Mouse (Mus musculus) induced T-regulatory cell, adult 2 months (primary cell): ENCODE data around the gene Heatr9.
"Not testable (repeated sequence)": the region's sequence is repeated elsewhere in the genome, so short reads cannot be mapped to it uniquely, and the experiment has no call there.

Source experiments
- DNase-seq: peaks from one replicate; pipeline ENCODE4 v3.0.0-alpha.2; 2012; ENCODE audit warnings: low read depth

Gene Heatr9

DNA sequence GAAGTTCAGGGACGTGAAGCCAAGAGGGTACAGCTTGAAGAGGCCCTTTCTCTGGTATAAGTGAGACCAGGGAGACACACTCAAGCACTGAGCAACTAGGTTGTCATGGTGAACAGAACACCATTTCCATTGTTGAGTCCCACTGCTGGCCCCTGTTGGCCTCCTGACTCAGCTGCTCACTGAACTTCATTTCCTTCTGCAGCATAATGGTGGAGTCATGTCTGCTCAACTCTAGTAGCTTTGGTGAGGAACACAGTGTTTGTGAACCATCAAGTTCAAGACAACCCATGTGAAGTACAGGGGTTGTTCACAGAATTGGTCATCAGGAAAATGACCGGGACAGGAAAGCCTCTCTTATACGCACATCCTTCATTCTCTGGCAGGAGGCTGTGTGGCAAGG lies at the start of gene Heatr9:
Gene Heatr9, minus strand, starts transcription at position 101 of the 400 bp plus-strand sequence.
- no peak for DNase-seq

DNA sequence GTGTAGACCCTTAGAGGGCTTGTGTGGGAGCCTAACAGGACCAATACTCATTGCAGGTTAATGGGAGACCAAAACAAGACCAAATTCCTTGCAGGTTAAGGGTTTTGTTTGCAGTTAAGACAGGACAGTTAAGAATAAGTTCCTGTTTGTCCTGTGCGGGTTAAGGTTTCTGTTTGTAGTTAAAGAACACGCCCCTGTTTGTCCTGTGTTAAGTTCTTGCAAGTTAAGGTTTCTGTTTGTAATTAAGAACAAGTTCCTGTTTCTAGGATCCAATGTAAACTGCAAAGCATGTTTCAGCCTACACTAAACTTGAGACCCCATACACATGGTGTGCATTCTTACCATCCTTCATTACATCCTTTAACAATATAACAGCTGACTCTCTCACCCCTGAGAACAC lies 48.2 kb upstream of the Heatr9 start:
- no peak for DNase-seq

DNA sequence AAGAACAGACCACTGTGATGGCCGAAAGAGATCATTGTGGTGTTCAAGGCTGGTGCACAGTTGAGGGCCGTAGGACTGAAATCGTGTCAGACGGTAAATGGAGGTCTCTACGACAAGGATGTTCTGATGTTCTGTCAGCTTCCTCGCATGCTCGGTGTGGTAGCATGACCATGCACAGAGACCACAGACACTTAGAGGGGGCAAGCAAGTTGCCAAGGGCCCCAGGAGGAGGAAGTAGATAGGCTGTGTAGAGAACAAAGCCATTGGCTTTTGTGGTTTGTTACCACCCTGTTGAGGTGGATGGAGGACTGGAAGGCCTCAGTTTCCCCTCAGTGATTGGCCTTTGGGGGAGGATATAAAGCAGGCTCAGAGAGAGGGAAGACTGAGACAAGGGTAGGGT lies 47.3 kb upstream of the Heatr9 start:
- no peak for DNase-seq

DNA sequence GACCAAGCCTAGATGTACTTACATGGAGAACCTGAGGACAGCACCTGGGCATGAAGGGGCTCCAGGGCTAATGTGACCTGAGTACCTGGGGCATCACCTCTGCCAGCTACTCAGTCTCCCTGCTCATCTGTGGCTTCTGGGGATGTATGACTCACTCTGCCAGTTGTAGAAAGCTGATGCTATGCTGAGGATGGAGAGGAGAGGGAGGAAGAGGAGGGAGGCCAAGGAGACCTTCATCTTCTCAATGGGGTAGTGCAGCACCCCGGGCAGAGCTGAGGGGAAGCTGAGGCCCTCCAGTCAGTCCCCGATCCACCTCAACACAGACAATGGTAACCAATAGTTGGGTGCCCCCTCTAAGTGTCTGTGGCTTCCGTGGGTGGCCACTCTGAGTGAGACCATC lies 46.8 kb upstream of the Heatr9 start:
- DNase-seq: no peak

DNA sequence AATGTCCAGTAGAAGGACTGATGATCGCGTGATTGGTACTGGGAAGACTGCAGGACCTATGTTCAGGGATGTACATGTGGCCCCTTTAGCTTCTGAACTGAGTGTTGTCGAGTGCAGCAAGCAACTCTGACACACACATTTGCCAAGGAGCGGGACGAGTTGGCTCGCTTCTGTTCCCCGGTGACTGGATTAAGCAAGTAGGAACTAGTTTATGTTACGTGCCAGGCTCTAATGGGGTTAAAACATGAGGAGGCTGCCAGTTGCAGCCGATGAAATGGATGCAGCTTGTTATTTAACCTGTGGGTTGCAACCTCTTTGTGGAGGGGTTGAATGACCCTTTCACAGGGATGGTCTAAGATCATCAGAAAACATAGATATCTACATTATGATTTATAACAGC lies 46.1 kb upstream of the Heatr9 start:
- DNase-seq: no peak

DNA sequence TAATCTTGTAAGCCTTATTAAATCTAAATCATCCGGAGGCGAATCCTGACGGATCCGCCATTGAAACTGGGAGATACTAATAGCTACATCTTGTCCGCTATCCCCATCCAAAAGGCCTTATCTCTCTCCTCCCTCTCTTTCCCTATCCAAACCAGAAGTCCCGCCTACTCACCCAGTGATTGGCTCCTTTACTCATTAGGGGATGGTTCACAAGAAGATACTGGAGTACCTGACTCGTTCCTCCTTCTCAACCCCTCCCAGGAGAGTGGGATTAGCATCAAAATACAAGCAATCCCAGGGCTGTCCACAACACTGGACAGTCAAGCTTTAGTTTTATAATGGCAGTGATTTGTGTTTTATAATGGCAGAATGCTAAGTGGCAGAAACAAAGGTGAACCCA lies 45.3 kb upstream of the Heatr9 start:
- no peak for DNase-seq

DNA sequence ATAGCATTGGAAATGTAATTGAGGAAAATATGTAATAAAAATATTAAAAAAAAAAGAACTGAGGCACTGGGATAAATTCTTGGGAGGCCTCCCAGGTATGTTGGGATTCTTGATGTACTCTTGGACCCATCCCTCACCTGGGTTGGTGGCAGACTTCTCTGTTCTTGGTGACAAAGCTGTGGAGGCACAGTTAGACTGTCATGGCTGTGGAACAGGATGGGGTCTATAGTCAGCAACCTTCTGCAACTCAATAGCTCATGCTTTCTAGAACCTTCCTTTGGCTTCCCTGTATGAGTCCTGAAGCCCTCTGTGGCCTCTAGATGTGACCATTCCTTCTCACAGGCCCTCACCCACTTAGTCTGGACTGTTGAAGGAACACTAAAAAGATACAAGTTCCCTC lies 44.6 kb upstream of the Heatr9 start:
- no peak for DNase-seq

DNA sequence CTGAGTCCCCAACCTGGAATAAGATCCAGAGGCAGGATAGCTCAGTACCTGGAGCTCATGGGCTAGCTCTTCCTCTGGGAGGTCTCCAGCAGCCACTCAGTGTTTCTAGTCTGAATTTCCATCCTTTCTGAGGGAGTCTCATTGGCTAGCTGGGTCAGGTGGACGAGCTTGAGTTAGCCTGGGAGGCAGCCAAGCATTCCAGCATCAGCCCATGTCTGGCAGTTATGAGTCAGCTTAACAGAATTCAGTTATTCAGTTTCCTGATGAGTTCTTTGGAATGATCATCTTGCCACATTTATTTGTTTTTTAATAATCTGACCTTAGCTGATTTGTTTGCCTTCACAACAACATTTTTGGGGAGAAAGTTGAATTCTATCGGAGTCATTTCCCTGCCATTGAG lies 41.8 kb upstream of the Heatr9 start:
- no peak for DNase-seq

DNA sequence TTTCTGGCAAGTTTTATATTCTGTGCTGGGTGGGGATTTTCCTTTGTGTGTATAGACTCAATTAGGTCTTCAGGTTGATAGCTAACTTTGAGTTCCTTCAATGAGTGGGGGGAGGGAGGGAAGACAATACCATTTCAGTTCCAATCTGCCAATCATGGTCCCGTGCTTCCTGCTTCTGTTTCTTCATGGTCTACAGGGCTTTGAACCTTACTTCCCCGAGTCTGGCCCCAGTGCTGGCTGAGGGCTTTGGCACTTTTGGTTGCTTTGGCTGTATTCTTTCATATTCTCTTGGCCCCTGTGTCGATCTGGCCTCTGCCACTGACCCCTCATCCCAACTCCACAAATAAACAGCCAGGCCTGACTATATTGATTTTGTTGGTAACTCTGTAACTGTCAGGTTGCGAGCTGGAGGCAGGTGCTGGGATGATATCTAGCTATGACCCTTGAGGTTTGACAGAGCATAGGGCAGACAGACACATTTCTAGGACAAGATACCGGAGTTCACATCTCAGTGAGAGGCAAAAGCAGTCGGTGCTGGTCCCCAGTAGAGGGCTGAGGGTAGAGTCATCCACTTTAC lies 40.4 kb upstream of the Heatr9 start:
- DNase-seq: no peak

DNA sequence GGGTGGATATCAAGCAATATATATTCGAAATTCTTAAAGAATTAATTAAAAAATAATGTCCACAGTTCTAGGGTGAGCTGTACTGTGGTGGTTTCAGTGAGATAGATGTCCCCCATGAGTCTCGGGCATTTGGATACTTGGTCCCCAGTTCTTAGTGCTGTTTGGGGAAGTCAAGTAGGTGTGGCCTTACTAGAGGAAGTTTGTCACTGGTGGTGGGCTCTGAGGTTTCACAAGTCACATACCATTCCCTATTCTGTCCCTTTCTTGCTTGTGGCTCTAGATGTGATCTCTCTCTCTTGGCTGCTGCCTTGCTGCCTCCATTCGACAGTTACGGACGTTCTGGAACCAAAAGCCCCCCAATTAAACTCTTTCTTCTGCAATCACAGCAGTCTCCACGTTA lies 38.4 kb upstream of the Heatr9 start:
- no peak for DNase-seq

DNA sequence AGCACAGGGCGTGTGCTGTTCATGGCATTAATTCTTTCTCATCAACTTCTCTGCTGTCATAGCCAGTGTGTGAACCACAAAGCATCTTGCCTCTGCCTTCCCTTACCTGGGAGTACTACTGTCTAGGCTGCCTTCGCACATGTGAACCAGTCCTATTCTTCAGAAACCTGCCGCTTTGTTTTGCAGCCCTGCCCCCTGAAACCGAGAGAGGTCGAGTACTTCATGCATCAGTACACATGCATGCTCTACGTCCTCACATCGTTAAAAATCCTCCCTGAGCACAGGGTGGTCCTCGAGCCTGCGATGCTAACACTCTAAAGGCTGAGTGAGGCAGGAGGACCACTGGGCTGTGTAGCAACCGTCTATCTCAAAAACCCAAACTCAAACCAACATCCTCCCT lies 35.1 kb upstream of the Heatr9 start:
- no peak for DNase-seq

DNA sequence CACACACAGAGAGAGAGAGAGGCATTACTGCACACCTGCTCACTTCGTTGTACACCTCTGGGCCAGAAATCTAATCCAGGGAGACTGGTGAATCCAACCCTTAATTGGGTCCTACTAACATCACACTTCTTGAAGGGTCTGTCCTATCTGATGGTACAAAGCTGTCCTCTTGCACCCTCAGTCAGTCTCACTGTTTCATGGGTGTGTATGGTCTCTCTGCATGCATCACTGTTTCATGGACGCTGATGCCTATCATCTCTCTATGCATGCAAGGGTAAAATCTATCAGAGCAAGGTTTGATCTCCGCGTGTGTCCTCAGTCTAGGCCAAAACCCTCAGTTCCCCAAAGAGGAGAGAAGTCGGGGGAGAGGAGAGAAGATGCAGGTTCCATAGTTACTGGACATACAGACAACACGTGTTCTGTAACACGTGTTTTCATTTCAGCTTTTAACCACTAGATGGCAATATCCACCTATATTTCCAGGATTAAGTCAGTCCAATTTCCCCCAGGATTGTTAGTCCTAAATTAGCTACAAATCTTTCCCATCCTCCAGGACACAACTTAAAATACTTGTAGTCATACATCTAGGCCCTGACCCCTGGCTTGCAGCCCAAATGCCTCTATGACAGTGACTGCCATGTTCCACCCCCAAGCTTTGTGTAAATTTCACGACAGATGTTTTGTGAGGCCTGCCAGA lies 34.3 kb upstream of the Heatr9 start:
- DNase-seq: peak; percentile 80

DNA sequence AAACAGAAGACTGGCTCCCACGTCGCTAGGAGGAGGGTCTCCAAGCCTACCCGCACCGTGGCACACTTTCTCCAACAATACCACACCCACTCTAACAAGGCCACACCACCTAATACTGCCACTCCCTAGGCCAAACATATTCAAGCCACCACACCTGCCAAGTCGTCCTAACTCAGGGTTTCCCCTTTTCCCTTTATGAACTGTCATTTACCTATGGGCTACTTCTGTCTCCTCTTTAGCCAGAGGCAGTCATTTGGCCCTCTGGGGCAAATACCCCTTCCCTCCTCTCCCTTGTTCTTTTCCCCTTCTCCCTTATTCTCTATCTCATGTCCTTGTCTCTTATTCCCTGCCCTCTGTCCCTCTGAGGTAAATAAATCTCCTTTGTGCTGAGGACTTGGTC lies 29.7 kb upstream of the Heatr9 start:
- no peak for DNase-seq

DNA sequence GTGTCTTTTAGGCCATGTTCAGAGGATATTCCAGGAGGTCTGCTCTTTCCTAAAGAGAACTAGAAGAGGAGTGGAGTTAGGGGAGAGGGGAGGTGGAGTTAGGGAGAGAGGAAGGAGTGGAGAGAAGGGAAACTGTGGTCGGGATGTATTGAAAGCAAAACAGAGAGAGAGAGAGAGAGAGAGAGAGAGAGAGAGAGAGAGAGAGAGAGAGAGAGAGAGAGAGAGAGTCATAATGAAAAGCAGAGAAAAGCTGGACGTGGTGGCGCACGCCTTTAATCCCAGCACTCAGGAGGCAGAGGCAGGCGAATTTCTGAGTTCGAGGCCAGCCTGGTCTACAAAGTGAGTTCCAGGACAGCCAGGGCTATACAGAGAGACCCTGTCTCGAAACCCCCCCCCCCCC lies 29.1 kb upstream of the Heatr9 start:
- not testable (repeated sequence) for DNase-seq

DNA sequence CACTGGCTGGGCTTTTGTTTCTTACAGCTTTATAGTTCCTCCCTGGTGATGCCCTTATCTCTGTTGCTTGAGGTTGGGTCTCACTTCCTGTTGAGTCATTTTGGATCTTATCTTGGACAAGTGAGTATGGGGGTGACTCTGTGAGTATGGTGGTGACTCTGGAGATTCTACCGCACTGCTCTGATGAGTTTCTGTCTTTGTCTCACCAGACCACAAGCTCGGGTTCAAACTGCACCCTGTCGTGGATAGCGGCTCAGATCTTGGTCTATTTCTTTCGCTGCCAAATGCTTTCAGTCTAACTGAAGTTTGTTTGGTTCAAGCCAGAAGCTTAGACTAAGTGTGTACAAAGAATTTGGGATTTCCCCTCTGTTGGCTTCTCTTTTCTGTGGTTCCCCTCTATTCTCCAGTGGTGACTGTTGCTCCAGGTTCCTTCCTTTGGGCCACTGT lies 28.2 kb upstream of the Heatr9 start:
- peak; percentile 85 for DNase-seq

DNA sequence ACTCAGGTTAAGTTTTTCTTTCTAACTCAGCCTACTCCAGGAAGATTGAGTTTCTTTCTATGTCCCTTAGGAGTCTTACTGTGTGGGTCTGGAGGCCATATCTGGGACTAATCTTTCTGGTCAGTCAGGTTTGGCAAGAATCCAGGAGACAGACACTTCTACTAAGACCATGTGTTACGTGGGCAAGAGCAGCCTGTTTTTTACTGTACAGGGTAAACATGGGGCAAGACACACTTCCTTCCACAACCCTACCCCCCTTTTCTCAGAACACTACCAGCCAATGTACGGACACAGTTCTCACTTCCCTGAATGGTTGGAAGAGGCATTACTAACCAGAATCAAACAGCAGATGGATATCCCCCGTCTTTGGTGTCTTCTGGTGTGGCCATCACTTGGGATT lies 22.2 kb upstream of the Heatr9 start:
- no peak for DNase-seq

DNA sequence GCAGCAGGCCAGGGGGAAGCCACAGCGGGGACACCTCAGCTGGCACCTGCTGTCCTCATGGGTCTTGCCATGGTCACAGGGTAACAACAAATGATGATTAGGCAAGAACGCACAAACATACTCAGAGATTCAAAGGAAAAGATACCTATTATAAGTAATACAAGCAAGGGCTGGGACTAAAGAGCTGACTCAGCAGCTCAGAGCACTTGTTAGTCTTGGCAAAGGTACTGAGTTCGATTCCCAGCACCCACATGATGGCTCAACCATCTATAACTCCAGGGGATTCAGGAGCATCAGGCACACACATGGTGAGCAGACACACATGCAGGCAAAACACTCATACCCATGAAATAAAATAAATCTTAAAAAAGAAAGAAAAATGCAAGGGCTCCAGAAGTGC lies 19.4 kb upstream of the Heatr9 start:
- DNase-seq: no peak

DNA sequence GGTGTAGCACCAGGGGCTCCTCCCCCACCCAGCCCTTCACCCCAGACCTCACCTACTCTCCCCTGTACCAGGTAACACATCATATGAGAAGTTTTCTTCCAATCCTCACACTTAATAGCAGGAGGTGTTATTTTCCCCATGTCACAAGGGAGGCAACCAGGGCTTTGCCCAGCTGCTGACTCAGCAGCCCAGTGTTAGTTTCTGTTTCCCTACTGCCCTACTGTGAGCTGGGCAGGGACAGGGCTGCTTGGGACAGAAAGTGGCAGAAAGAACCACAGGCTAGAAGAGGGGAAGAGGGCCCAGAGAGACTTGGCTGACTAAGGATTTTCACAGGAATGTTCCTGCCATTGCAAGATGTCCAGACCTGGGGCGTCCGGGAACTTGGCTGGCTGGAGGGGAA lies 19.0 kb upstream of the Heatr9 start:
- peak; percentile 70 for DNase-seq

DNA sequence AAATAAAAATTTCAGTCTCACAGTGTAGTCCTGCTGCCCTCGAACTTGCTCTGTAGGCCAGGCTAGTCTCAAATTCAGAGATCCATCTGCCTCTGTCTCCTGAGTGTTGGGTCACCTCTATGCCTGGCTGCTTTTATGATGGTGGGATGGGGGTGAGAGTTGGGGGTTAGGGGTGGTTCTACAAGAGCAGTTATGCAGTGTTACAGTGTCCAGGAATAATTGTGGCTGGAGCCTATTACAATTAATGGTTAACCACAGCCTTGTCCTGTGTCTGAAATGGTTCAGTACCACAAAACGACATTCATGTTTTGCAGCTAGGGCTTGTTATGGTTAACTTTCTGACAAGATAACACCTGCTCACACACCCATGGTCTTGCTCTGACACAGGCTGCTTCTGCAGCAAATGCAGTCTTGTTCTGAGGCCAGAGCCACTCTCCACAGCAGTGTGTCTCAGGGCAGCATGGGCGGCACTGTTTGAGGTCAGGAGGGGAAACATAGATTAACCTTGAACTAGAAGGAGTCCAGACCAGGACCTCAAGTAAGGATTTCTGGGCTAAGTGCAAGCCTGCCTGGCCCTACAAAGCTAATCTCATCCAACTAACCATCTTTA lies 16.8 kb upstream of the Heatr9 start:
- DNase-seq: no peak

DNA sequence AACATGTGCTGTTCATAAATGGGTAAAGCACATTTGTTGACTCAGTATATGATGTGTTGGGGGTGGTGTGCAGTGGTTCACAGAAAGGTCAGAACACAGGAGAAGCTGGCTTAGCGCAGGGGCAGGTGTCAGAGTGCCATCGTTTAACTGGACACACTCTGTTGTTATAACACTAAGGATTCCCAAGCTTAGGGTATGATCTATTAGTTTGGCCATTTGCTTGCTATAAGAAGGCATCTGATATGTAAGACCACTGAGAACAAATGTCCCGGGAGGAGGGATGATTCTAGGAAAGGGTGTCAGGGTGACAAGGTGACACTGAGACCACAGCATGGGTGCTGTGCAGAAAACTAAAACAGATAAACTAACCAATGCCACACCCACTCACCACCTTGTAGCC lies 14.9 kb upstream of the Heatr9 start:
- DNase-seq: peak; percentile 62

DNA sequence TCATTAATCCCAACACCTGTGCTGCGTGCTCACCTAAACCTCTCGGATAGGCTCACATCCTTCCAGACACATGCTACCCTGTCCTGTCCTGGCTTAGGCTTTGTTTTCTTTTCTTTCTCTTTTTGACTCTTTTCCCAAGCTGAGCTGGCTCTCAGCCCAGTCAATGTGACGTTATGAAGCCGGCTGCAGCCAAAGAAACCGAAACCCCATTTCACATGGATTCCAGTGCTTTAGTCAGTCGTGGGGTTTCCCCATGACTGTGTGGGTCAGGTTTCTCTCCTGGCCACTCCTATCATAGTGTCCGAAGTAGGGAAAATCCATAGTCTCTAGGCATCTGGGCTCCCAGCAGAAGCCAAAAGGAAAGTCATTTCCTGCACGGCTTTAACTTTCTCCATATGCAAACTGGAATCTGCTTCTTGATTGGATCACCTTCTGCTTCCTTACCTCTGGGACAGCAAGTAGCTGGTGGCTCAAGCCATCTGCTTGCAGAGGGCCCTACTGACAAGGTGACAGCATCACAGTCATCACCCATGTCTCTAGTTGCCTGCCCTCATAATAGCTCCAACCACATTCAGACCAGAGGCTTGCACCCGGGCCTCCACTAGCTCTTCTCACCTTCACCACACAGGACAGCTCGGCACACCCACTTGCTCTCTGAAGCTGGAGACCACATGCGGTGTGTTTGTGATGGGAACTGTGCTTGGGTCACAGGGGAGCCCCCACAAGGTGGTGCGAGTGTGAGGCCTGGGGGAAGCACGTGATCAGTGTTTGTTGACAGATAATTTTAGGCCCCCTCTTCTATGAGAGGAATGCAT lies 12.8 kb upstream of the Heatr9 start:
- DNase-seq: peak; percentile 79

DNA sequence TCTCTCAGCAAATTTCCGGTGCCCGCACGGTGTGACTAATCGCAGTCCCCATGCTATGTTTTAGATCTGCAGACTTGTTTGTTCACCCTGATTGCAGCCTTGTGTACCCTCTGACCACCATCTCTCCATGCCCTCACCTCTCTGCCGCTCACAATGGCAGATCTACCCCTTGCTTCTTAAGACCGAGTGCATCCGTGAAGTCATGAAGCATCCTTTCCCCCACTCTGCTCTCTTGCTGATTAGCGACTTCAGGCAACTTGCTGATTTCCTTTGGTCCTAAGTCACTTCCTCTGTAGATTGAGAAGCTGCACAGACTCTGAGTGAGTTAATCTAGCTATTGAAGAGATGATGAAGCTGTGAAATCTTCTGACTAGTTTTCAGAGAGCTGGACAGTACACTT lies 12.2 kb upstream of the Heatr9 start:
- peak; percentile 76 for DNase-seq

DNA sequence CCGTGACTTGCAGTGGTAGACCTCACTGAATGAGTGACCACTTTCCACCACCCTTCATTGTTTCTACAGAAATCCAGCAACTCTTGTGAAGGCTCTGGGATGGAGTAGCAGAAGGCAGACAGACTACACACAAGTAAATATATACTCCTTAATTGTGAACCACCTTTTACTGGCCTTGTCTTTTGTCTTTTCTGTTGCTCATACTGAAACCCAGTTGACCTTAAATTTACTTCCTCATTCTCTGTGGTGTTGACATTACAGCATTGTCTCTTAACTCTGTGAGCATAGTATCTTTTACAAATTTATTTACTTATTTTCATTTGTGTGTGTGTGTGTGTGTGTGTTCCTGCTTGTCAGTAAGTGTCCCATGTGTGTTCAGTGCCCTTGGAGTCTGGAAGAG lies 11.2 kb upstream of the Heatr9 start:
- DNase-seq: peak; percentile 49
